Mouse (Mus musculus) bone marrow, adult 2 months (tissue): ENCODE measurements at regions not wholly inside any gene's neighbourhood (a gene's known extent, or its start where the extent isn't known, plus 50 kb on each side); places are given as distances from the start of the nearest gene placed in this dataset.

Source experiments
- H3K27ac ChIP-seq: fragments of 200-500 bp; 2 replicates; pipeline ENCODE4 v1.5.1; 2012; ENCODE audit warnings: low read depth, mild to moderate bottlenecking, control low read depth, inconsistent platforms, low read length; ENCODE audit not compliant: control insufficient read depth, poor library complexity, insufficient read depth
- H3K4me1 ChIP-seq: fragments of 200-500 bp; 2 replicates; pipeline ENCODE4 v1.6.1; 2011; ENCODE audit warnings: low read length; ENCODE audit not compliant: control insufficient read depth, insufficient read depth
- H3K4me3 ChIP-seq: fragments of 200-500 bp; replicated peaks from 2 replicates; pipeline ENCODE3; 2011; ENCODE audit warnings: mild to moderate bottlenecking, low read depth, low read length, control low read depth; ENCODE audit not compliant: control insufficient read depth
- CTCF ChIP-seq: fragments of 200-500 bp; IDR thresholded peaks from 2 replicates; pipeline ENCODE4 v1.5.1; 2011; ENCODE audit warnings: low read length, control low read depth; ENCODE audit not compliant: control insufficient read depth, insufficient read depth
- POLR2A ChIP-seq: fragments of 200-500 bp; IDR thresholded peaks from 2 replicates; pipeline ENCODE4 v1.6.1; 2011; ENCODE audit warnings: low read depth, mild to moderate bottlenecking, control low read depth, low read length, borderline replicate concordance; ENCODE audit not compliant: control insufficient read depth
- WGBS: fragments of 180-500 bp; shearing (Covaris S2); methylation state at CpG from one replicate; pipeline ENCODE4 v1.1.7; 2018; 5-methylcytosine and 5-hydroxymethylcytosine counted together

- Histone ChIP-seq H3K4me3 (no peak overlapping the region), H3K27ac (no peak overlapping the region), H3K4me1 (no peaks in the 10 kb centered on the region)
- TF ChIP-seq CTCF (no peak), POLR2A (no peak)
- WGBS: 84% methylated on average over 3 of the region's 3 CpGs
These were observed 1390.0 kb upstream of the Lrrc6 start for GRCm38 (mm10) chr15:67890612-67891304.

DNA sequence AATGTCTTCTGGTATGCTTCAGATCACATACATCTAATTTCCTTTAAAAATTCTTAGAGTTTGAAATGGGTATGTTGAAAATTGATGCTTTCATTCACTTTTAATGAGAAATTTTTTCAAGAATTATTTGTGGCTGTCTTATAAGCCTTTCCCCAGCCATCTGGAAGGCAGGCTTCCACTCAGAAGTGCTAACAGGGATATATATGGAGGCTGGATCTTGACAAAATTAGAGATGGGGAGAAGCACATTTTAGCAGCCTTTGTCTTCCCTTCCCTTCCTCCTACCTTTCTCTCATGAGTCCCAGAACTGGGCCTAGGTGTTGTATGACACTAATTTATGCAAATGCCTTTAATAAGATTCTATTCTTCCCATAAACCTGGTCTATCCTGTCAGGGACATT is 1387.8 kb upstream of the Lrrc6 start:
- Histone ChIP-seq H3K27ac (no peak overlapping the region), H3K4me3 (no peak overlapping the region)
- TF ChIP-seq CTCF (no peak), POLR2A (no peak)

DNA sequence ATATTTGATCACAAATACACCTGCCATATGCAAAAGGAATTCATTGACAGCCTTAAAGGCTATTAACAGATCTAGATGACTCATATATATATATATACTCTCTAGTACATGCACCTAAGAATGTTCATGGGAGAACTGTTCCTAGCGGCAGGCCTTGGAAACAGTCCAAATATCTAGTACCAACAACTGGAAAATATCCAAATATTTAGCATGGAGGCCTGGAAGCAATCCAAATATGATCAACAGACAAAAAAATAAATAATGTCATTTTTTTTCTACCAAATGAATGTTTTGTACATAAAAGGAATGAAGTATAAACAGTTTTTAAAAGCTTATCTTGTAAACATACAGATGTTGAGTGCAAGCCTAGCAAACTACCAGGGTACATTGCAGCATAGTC is 1354.6 kb upstream of the Lrrc6 start:
- 85% methylated on average over 1 of the region's 1 CpGs for whole genome bisulfite sequencing

More for the DNA sequence above, 1387.8 kb upstream of the Lrrc6 start:
- H3K4me1 ChIP-seq: no peaks in the 10 kb centered on the region

GRCm38 (mm10) chr15:67850118-67850517 is 1349.4 kb upstream of the Lrrc6 start:
- no peak overlapping the region for H3K4me3 ChIP-seq
- H3K27ac ChIP-seq: no peak overlapping the region
- WGBS: 66% methylated on average over 3 of the region's 3 CpGs
- no peaks in the 10 kb centered on the region for H3K4me1 ChIP-seq
- TF ChIP-seq CTCF: no peak
- no peak for TF ChIP-seq POLR2A

More for the DNA sequence above, 1354.6 kb upstream of the Lrrc6 start:
- Histone ChIP-seq H3K4me3 (no peak overlapping the region), H3K4me1 (no peaks in the 10 kb centered on the region), H3K27ac (no peak overlapping the region)
- TF ChIP-seq POLR2A (no peak), CTCF (no peak)

- Histone ChIP-seq H3K4me1 (no peaks in the 10 kb centered on the region), H3K27ac (no peak overlapping the region), H3K4me3 (no peak overlapping the region)
- TF ChIP-seq CTCF: no peak
- no peak for TF ChIP-seq POLR2A
- 62% methylated on average over 2 of the region's 2 CpGs for WGBS
These were observed 1345.0 kb upstream of the Lrrc6 start for GRCm38 (mm10) chr15:67845707-67846106.

- Histone ChIP-seq H3K4me1 (no peaks in the 10 kb centered on the region), H3K4me3 (no peak overlapping the region), H3K27ac (no peak overlapping the region)
- WGBS: 77% methylated on average over 3 of the region's 3 CpGs
- TF ChIP-seq CTCF: no peak
- no peak for TF ChIP-seq POLR2A
These were observed 1340.0 kb upstream of the Lrrc6 start for GRCm38 (mm10) chr15:67840671-67841070.

DNA sequence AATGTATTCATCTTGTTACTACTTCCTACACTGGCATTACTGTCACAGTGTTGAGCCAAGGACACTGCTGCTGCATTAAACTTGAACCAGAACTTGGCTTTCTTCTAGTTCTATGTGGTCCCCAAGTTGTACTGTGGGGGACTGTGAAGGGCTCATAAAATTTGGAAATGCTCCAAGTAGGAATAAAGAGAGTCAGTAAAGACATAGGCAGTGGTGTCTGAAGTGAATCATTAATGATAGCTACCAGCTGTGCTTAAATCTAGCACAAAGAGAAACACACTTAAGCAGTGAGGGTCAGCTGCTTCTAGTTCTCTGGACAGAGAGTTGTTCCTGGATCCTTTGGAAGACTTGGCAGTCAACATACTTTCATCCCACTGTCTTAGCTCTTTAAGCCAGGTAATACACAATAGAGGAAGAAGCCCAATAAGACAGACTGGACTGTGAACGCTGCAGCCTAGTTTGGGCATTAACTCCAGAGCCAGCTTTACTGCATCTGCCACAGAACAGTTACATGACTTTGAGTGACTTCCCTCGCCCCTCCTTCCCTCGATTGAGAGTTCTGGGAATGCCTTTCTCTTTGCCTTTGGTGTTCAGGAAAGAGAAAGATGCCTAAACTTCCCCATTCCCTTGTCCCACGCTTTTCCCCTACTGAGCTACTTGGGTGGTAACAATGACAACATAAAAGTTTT is 1325.2 kb upstream of the Lrrc6 start:
- WGBS: 71% methylated on average over 4 of the region's 4 CpGs
- Histone ChIP-seq H3K27ac (no peak overlapping the region), H3K4me1 (no peaks in the 10 kb centered on the region), H3K4me3 (no peak overlapping the region)
- TF ChIP-seq POLR2A (no peak), CTCF (no peak)

- WGBS: 84% methylated on average over 3 of the region's 3 CpGs
- no peak overlapping the region for H3K27ac ChIP-seq
- TF ChIP-seq POLR2A: no peak
- TF ChIP-seq CTCF: no peak
- H3K4me3 ChIP-seq: no peak overlapping the region
- no peaks in the 10 kb centered on the region for H3K4me1 ChIP-seq
These were observed 1322.5 kb upstream of the Lrrc6 start for GRCm38 (mm10) chr15:67823226-67823625.

DNA sequence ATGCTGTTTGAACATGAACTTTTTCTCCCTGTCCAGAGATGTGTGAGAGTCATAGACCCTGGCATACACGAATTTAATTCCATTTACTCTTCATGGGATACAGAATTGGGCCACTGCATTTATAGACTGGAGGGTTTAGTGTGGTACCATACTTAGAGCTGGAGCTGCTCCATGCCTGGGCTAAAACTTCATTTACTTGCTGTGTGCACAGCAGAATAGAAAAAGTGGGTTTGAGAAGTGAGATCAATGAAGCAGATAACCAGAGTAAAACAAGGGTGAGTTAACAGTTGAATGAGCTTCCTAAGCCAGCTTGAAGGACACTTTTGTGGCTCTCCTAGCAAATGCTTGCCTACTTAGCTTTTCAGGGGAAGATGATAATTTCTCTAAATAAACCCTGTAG is 1299.2 kb upstream of the Lrrc6 start:
- 66% methylated on average over 1 of the region's 1 CpGs for WGBS

More for the DNA sequence above, 1299.2 kb upstream of the Lrrc6 start:
- no peak overlapping the region for H3K4me3 ChIP-seq
- no peaks in the 10 kb centered on the region; the same call in 1 of the 2 replicates for H3K4me1 ChIP-seq
- no peak for TF ChIP-seq POLR2A
- no peak for TF ChIP-seq CTCF
- no peak overlapping the region for H3K27ac ChIP-seq
